In genomic region chr2:127539494-127539893, GRCm38 (mm10) we compare ENCODE assay signal across 9 mouse cellular contexts. TPM values are rescaled to one million over a fixed set of nuclear protein-coding genes. Genes with fewer than 3 reads are reported as not detected.
DNase-seq lines count a peak whose midpoint lies in the region; ATAC-seq and TF ChIP-seq lines count a peak whose summit lies in the region.
"Had no signal": no experiment of that assay in that cellular context is flagged by ENCODE, and none has a peak within 500 bp of the region (broad histone marks: within the 10 kb centered on the region; RNA-seq: fewer than 3 reads in every experiment).

No protein-coding gene starts in this region.

- H3K27me3 ChIP-seq in hindbrain, postnatal 0 days (ENCODE audit: insufficient read depth, low read length): peaks cover 29% of the 10 kb centered on the region
- H3K27me3 ChIP-seq in hindbrain, embryonic 12.5 days: peaks cover 60% of the 10 kb centered on the region

- no peak overlapping the region for H3K4me3 ChIP-seq in hindbrain, postnatal 0 days (ENCODE audit: low read length)
- H3K4me3 ChIP-seq in hindbrain, embryonic 12.5 days: no peak overlapping the region
- H3K4me3 ChIP-seq: megakaryocyte, embryonic 14.5 days had no signal

- H3K4me1 ChIP-seq in hindbrain, postnatal 0 days (ENCODE audit: insufficient read depth, low read length): peaks cover 4% of the 10 kb centered on the region; the same call in 1 of the 2 replicates
- peaks cover 5% of the 10 kb centered on the region; the same call in 1 of the 2 replicates for H3K4me1 ChIP-seq in hindbrain, embryonic 12.5 days
- H3K4me1 ChIP-seq: megakaryocyte, embryonic 14.5 days had no signal

- peak; percentile 34 for DNase-seq in hindbrain, postnatal 0 days (ENCODE audit: low spot score)
- DNase-seq in thymus, postnatal 14 days: peak; percentile 40
- no peak for DNase-seq in thymus, postnatal 0 days (ENCODE audit: low spot score)
- DNase-seq in cerebellum, postnatal 10 days: peak; percentile 75 to 83
- peak; percentile 50 for DNase-seq in thymus, postnatal 4 days
- DNase-seq in Muller cell, postnatal 12 days (ENCODE audit: inconsistent ontology term): no peak

- H3K4me2 ChIP-seq in hindbrain, postnatal 0 days (ENCODE audit: low read depth, low read length): no peak overlapping the region
- no peak overlapping the region for H3K4me2 ChIP-seq in hindbrain, embryonic 12.5 days (replicated peaks)

- no peaks in the 10 kb centered on the region for H3K36me3 ChIP-seq in hindbrain, postnatal 0 days (ENCODE audit: insufficient read depth, low read length)
- H3K36me3 ChIP-seq in hindbrain, embryonic 12.5 days: no peaks in the 10 kb centered on the region

- 0 out of 2 replicates have a peak, but pooled peaks have one; percentile 8 for ATAC-seq in hindbrain, postnatal 0 days
- no peak for ATAC-seq in hindbrain, embryonic 12.5 days (ENCODE audit: low FRiP score)
- ATAC-seq in erythroblast, adult 5-6 weeks (replicated peaks; ENCODE audit: low FRiP score, poor library complexity, severe bottlenecking): no peak

- peak; percentile 58 for TF ChIP-seq CTCF in hindbrain, postnatal 0 days (IDR thresholded peaks at IDR 0.05; ENCODE audit: low read depth)

- no peak overlapping the region for H3K9ac ChIP-seq in hindbrain, postnatal 0 days (replicated peaks; ENCODE audit: low read length)
- H3K9ac ChIP-seq in hindbrain, embryonic 12.5 days: no peak overlapping the region

- WGBS in hindbrain, postnatal 0 days: 38% methylated on average over 4 of the region's 4 CpGs
- WGBS in hindbrain, embryonic 12.5 days: 28% methylated on average over 4 of the region's 4 CpGs

- H3K27ac ChIP-seq in hindbrain, postnatal 0 days: no peak overlapping the region
- no peak overlapping the region for H3K27ac ChIP-seq in hindbrain, embryonic 12.5 days

- H3K9me3 ChIP-seq in hindbrain, postnatal 0 days (ENCODE audit: low read length): no peaks in the 10 kb centered on the region
- no peaks in the 10 kb centered on the region for H3K9me3 ChIP-seq in hindbrain, embryonic 12.5 days (replicated peaks)
- H3K9me3 ChIP-seq: megakaryocyte, embryonic 14.5 days had no signal

RNA-seq across cellular contexts. Expression of gene Prom2, which starts 1.8 kb away (rescaled TPM):
- total RNA-seq in hindbrain, postnatal 0 days (2014; rRNA removed): 0.07 and 0.10 TPM in 2 replicates
- polyA plus RNA-seq in hindbrain, postnatal 0 days (2015; fragmentation: Nextera tagmentation; extraction: Ambion mirVana): 0.10 and 0.32 TPM in 2 replicates
- polyA plus RNA-seq in hindbrain, embryonic 12.5 days (2016; fragmentation: Nextera tagmentation; extraction: Ambion mirVana): 0.42 and 0.77 TPM in 2 replicates
- polyA plus RNA-seq in thymus, postnatal 0 days (2015; fragmentation: Nextera tagmentation; extraction: Ambion mirVana): 0.36 and 0.81 TPM in 2 replicates
- not detected in 2 replicates for total RNA-seq in erythroblast, adult 5-6 weeks (2015; ENCODE audit: low replicate concordance)
- not detected in 2 replicates for total RNA-seq in erythroblast, adult 5-6 weeks (2017; ENCODE audit: low replicate concordance)

RNA-seq across cellular contexts. Expression of gene Kcnip3, which starts 17.6 kb away (rescaled TPM):
- 34.7 and 39.0 TPM in 2 replicates for total RNA-seq in hindbrain, postnatal 0 days (2014; rRNA removed)
- polyA plus RNA-seq in hindbrain, postnatal 0 days (2015; fragmentation: Nextera tagmentation; extraction: Ambion mirVana): 12.4 and 13.8 TPM in 2 replicates
- 1.4 and 3.5 TPM in 2 replicates for polyA plus RNA-seq in hindbrain, embryonic 12.5 days (2016; fragmentation: Nextera tagmentation; extraction: Ambion mirVana)
- polyA plus RNA-seq in thymus, postnatal 0 days (2015; fragmentation: Nextera tagmentation; extraction: Ambion mirVana): 2.2 and 2.8 TPM in 2 replicates
- 2.3 and 10.8 TPM in 2 replicates for total RNA-seq in erythroblast, adult 5-6 weeks (2015; ENCODE audit: low replicate concordance)
- 1.2 and 1.7 TPM in 2 replicates for total RNA-seq in erythroblast, adult 5-6 weeks (2017; ENCODE audit: low replicate concordance)

RNA-seq across cellular contexts. Expression of gene Zfp661, which starts 47.4 kb away (rescaled TPM):
- total RNA-seq in hindbrain, postnatal 0 days (2014; rRNA removed): 4.0 and 6.0 TPM in 2 replicates
- polyA plus RNA-seq in hindbrain, postnatal 0 days (2015; fragmentation: Nextera tagmentation; extraction: Ambion mirVana): 4.3 TPM in 2 replicates
- polyA plus RNA-seq in hindbrain, embryonic 12.5 days (2016; fragmentation: Nextera tagmentation; extraction: Ambion mirVana): 8.0 and 8.4 TPM in 2 replicates
- polyA plus RNA-seq in thymus, postnatal 0 days (2015; fragmentation: Nextera tagmentation; extraction: Ambion mirVana): 1.7 and 2.3 TPM in 2 replicates
- total RNA-seq in erythroblast, adult 5-6 weeks (2015; ENCODE audit: low replicate concordance): 0.42 TPM in 1 of 2 replicates, not detected in the other
- total RNA-seq in erythroblast, adult 5-6 weeks (2017; ENCODE audit: low replicate concordance): 0.17 and 0.28 TPM in 2 replicates

RNA-seq across cellular contexts. Expression of gene Mrps5, which starts 47.5 kb away (rescaled TPM):
- total RNA-seq in hindbrain, postnatal 0 days (2014; rRNA removed): 44.5 and 69.7 TPM in 2 replicates
- 129 and 138 TPM in 2 replicates for polyA plus RNA-seq in hindbrain, postnatal 0 days (2015; fragmentation: Nextera tagmentation; extraction: Ambion mirVana)
- polyA plus RNA-seq in hindbrain, embryonic 12.5 days (2016; fragmentation: Nextera tagmentation; extraction: Ambion mirVana): 141 and 149 TPM in 2 replicates
- polyA plus RNA-seq in thymus, postnatal 0 days (2015; fragmentation: Nextera tagmentation; extraction: Ambion mirVana): 152 and 158 TPM in 2 replicates
- 5.4 and 8.8 TPM in 2 replicates for total RNA-seq in erythroblast, adult 5-6 weeks (2015; ENCODE audit: low replicate concordance)
- total RNA-seq in erythroblast, adult 5-6 weeks (2017; ENCODE audit: low replicate concordance): 24.6 and 24.7 TPM in 2 replicates

Comparison
In these comparisons a context has a peak if more than half of its experiments do, and no peak if none do; other contexts are left out.
1. DNase-seq: peak in hindbrain, postnatal 0 days (single experiment), thymus, postnatal 14 days (single experiment), cerebellum, postnatal 10 days (2 of 2) and thymus, postnatal 4 days (single experiment); none in thymus, postnatal 0 days (single experiment) and Muller cell, postnatal 12 days (single experiment).